Mouse (Mus musculus) adrenal gland, adult 2 months (tissue): ENCODE data around the gene Notch2. TPM values are rescaled to one million over a fixed set of nuclear protein-coding genes. Genes with fewer than 3 reads are reported as not detected.
A peak's percentile ranks its signal among the peaks of the same experiment; 100 is the strongest.

Source experiments
- DNase-seq: peaks from one replicate; pipeline ENCODE4 v3.0.0; 2021
- polyA plus RNA-seq: library from polyadenylated mRNA; depleted of rRNA; stranded (reverse); fragments of >200 nt; gene quantifications from 2 replicates; pipeline ENCODE4 v1.2.3, GENCODE M21; 2012
- total RNA-seq, 2 experiments: library from RNA; stranded (reverse); gene quantifications; 2 replicates each; pipeline ENCODE4 v1.2.3; 2021

Gene Notch2
- total and polyA plus RNA-seq, 3 experiments, result 33.9 to 70.1 (median 53.8) TPM

GRCm38 (mm10) chr3:97994818-97995217 is 18.5 kb upstream of the Notch2 start:
- no peak for DNase-seq

- DNase-seq, result no peak
These were observed 15.0 kb upstream of the Notch2 start for GRCm38 (mm10) chr3:97998349-97998748.

GRCm38 (mm10) chr3:98003558-98003957 is 9.8 kb upstream of the Notch2 start:
- no peak for DNase-seq

DNA sequence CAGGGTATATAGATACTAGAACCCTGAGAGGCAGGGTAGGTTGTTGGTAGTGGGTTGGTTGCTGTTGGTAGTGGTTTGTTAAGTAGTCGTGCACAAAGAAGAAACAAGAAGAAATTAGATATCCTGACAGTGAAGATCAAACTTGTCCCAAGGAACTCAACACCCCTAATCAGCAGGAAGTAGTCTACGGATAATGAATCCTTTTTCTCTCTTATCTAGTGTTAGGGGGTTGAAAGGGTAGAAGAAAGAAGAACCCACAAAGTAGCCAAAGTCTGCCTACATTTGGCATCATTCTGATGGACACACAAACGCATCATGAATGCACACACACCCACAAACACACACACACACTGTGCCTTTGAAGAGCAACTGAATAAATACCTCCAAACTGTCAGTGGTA is 9.1 kb upstream of the Notch2 start:
- no peak for DNase-seq

DNA sequence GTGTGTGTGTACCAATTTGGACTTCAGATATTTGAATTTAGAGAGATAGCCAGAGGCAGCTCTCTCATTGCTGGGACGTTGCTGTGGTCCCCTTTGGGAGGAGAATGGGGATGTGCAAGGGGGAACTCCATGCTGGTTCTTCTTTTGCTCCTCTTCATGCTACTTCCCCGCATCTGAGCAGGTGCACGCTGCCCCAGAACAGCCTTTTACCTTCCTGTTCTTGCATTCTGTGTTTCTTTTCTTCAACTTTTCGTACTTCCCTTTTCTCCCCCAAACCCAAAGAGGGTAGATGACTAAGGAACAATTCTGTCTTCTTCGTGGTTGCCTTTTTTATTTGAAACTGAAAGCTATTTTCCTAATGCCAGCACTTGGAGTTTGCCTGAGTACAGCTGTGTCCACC is 8.0 kb upstream of the Notch2 start:
- no peak for DNase-seq

GRCm38 (mm10) chr3:98006046-98006691 is 7.2 kb upstream of the Notch2 start:
- DNase-seq, result no peak

GRCm38 (mm10) chr3:98006973-98007372 is 6.4 kb upstream of the Notch2 start:
- no peak for DNase-seq

GRCm38 (mm10) chr3:98008143-98008542 is 5.2 kb upstream of the Notch2 start:
- DNase-seq, result no peak

DNA sequence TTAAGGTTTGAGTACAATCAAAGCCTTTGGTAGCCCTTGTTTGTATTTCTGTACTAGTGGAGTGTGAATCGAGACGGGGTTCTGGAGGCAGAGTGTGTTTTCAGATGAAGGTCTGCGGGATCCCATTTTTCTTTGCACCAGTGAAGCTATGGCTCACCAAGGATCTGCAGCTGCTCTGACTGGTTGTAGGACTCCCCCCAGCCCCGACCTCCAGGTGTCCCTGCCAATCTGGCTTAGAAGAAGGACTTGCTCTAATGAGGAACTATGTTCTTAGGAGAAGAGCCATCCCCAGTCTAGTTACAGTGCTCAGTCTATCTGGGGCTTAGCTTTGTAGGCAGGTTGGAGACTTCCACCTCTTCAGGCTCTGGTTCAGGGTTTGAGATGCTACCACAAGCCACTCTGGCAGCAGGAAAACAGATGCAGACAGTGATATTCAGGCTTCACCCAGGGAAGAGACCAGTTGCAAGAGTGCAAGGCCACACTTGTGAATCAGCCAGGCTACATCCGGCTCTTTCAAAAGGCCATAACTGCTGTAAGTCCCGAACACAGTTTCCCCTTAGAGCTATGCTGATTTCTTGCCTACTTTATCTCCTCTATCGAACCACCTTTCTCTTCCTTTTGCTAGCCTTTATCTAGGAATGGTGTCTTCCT is 4.0 kb upstream of the Notch2 start:
- peak; percentile 63 for DNase-seq

- no peak for DNase-seq
These were observed 284 bp upstream of the Notch2 start for GRCm38 (mm10) chr3:98013086-98013400.

DNA sequence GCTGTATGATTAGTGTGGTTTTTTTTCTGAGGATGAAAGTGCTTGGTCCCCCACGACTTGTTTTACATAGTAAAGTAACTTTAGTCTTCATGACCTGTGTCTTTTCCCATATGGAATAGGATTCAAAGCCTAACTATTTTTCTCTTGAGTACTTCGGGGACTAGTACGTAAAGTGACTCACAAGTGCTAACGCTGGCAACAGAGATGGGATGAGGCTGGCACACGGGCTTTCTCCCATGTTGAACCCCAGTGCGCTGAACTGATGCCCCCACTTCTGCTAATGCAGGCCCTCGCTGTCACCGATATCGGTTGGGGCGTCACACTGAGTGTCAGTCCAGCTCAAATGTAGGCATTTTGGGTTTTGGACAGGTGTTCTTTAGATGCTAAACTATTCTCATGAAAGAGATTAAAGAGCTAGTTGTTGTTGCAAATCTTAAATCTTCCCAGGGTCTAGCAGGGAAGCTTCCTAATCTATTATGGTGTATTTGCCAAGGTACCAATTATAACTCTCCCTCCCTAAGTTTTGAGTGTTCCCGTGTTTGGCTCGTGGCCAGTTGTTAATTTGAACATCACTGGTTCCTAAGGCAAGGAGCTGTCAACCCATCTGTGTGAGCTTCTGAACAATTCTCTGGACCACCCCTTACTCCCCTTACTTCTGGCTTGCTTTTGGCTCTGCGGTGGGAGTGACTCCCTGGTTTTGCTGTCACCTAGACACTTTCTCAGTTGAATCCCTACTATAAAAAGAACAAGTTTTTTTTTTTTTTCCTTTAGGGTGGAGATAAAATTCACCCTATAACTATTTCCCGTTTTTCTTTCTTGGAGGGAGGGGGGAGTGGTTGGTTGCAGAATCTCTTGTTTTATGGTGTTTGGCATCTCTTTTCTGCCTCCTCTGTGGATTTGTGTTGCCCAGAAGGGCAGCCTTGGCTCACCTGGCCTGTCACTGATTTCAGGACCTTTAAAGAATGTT is 2.2 kb downstream of the Notch2 start:
- DNase-seq, result no peak

GRCm38 (mm10) chr3:98016901-98017591 is 3.7 kb downstream of the Notch2 start:
- peak; percentile 65 for DNase-seq

DNA sequence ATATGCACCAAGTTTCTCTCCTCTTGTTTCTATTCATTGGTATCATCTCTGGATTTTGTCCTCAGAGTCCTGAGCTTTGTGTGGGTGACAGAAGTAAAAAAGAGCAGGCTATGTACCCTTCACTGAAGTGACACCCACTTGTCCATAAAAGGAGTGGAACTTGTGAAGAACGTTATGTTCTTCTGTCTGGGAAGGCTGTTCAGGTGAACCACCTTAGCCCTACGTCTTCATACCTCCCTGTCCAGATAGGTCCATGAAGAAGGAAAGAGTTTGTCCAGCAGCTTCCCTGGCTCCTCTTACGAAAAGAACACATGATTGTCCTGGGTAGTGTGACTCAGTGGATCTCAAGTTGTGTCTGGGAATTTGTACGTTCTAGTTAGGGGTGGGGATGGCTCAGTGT is 4.9 kb downstream of the Notch2 start:
- DNase-seq, result no peak

DNA sequence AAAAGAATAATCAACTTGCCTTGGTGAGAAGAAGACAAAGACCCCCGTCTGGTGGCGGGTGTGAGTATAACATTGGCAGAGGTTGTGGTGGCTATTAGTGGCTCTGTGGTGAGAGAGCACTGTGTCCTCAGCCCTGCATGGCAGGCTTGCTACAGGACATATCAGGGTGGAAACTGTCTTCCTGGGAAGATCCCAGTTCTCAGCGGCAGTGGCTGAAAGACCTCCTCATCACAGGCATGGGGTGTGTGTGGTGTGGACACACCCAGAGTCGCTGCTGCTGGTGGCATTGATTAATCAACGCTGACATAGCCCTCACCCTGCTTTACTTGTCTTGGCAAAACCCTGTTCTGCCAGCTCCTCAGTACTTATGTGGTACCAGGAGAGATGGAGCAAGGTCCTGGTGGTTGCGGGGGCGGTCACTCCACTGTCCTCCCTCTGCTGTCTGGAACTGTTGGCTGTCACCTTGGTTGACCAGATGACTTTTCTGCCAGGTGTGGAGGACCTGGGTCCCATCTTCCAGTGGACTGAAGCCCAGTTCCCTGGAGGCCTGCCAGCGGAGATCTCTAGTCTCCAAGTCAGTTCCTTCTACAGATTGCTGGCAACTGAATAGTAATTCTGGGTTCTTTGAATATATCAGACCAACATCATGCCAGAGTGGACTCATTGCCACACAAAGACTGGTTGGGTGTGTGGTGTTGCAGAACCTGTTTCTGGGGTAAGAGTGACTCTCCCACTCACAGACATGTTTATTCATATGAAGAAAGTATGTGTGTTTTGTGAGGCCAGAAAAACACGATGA is 7.3 kb downstream of the Notch2 start:
- DNase-seq, result no peak

- DNase-seq, result peak; percentile 65
These were observed 11.0 kb downstream of the Notch2 start for GRCm38 (mm10) chr3:98024288-98024848.

- DNase-seq, result no peak
These were observed 12.2 kb downstream of the Notch2 start for GRCm38 (mm10) chr3:98025521-98025920.

- no peak for DNase-seq
These were observed 12.9 kb downstream of the Notch2 start for GRCm38 (mm10) chr3:98025921-98026880.

DNA sequence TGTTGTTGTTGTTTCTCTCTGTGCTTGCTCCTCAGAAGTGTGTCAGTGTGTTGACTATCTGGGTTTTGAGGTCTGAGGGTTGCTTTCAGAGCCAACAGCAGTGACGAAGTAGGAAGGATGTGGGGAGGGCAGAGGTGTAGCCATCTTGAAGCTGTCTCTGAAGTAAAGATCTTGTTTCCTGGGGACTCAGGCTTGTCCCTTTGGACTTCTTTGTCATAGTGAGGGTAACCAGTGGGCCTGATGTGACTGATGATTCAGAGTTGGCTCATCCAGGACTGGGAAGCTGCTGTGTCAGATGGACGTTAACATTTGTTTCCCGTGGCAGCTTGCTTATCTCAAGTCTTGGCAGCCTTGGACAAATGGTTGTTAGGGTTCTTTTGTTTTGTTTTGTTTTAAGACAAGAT is 14.0 kb downstream of the Notch2 start:
- DNase-seq, result peak; percentile 80

GRCm38 (mm10) chr3:98028072-98028471 is 14.7 kb downstream of the Notch2 start:
- no peak for DNase-seq

DNA sequence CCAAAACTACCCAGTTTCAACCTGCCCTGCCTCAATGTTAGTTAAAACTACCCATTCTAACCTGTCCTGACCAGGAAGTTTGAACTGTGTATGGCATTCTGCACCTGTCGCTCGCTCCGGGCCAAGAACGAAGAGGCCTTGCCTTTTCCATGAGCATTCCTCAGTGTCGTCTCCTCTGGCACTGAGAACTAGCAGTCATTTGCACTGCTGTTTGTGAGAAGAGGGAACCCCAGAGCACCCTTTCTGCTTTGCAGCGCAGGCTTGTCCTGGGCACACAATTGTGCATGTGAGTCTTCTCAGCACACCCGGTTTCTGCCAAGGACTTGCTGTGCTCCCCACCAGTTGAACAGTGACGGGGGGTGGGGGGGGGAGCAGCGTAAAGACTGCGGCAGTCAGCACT is 15.6 kb downstream of the Notch2 start:
- no peak for DNase-seq
